Mouse (Mus musculus): Measurements from ENCODE around the gene Jarid2. TPM values are rescaled to one million over a fixed set of nuclear protein-coding genes. Genes with fewer than 3 reads are reported as not detected.

Jarid2 gene
- total RNA-seq, 1 experiment from 2014 or later = 52.8 TPM

DNA sequence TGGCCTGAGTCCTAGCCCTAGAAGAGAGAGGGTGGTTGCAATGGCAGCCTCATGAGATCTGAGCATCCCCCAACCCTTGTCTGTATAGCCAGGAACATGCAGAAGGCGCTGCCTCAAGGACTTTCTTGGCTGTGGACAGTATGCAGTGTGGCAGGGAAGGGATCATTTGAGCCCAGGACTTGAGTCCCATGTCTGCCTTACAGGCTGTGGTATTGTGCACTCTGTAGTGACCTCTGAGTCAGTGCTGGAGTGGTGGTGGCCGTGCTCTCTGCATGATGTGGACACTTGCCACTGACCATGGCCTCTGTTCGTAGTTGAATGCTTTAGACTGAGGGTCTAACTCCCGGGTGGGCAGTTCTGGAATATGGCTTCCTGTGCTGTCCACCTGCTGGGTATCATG lies 187.9 kb downstream of the Jarid2 start:
- no peak for ATAC-seq (replicated peaks in 1 of 2; ENCODE audit: insufficient read depth in 1 of 2, low FRiP score in 2 of 2, low TSS enrichment in 1 of 2, low read depth in 1 of 2, poor library complexity in 2 of 2, severe bottlenecking in 2 of 2)

DNA sequence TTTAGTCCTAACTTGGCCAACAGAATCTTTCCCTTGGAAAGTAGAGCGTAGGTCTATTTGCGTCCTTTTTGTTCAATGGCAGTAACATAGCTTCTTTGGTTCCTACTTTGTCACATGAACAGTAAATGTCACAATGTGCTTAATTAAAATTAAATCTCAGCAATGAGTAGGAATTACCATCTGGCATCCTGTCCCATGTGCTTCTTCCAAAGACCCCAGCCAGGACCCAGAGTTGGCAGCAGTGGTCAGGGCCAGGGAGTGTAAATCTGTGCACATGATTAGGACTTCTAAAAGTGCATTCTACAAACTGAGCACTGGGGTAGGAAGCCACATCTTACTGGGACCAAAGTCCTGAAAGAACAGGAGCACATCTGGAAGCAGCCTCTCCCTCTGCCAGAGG lies 189.0 kb downstream of the Jarid2 start:
- ATAC-seq (replicated peaks in 1 of 2; ENCODE audit: insufficient read depth in 1 of 2, low FRiP score in 2 of 2, low TSS enrichment in 1 of 2, low read depth in 1 of 2, poor library complexity in 2 of 2, severe bottlenecking in 2 of 2) = no peak

DNA sequence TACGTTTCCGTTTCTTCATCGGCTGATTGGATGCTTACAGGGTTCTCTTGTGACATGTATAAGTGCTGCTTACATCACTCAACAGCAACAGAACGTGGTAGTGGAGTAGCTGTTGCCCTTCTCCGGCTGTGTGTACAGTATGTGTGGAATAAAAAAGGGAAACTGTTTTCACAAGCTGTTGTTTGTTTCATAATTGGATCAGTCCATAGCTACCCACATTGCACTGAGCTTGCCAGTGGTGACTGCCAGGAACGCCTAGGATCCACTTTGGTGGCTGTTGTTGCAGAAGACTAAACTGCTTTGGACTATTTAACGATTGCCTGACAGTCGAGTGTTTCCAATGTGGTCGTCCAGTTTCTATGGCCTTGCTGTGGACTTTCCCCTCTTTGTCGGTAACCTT lies 191.8 kb downstream of the Jarid2 start:
- peak in 1 of 2 experiments; percentile 32; a peak in 1 of 4 replicates for ATAC-seq (replicated peaks in 1 of 2; ENCODE audit: insufficient read depth in 1 of 2, low FRiP score in 2 of 2, low TSS enrichment in 1 of 2, low read depth in 1 of 2, poor library complexity in 2 of 2, severe bottlenecking in 2 of 2)

DNA sequence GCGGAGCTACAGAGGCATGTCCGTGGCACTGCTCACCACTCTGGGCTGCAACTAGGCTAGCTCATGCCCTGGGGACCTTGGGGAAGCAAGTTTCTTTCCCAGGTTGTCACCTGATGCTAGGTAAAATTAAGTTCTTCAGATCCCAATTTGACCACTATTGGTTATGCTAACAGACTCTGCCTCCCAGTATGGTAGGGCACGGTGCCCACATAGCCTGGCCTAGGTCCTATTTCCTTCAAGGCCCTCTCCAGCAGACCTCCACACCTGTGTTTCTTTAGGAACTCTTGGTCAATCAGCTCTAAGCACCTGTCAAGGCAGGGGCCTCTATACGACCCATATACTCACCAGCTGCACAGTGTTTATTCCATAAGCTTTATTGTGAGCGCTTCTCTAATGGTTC lies 192.4 kb downstream of the Jarid2 start:
- no peak for ATAC-seq (replicated peaks in 1 of 2; ENCODE audit: insufficient read depth in 1 of 2, low FRiP score in 2 of 2, low TSS enrichment in 1 of 2, low read depth in 1 of 2, poor library complexity in 2 of 2, severe bottlenecking in 2 of 2)

DNA sequence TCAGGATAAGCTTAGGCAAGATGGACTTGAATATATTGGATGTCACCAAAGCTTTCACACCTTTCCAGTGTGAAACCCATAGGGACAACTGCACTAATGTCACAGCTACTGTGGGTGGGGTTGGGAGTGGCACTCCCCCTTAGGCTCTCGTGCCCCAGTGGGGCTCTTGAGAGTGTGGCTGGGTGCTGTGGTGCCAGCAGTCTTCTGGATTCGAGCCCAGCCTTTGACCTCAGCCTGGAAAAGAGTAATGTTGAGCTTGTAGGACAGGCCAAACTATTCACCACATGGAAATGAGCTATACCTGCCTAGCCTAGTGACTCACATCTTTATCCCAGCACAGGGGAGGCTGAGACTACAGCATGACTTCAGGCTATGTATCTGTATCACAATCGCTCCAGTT lies 194.8 kb downstream of the Jarid2 start:
- ATAC-seq (replicated peaks in 1 of 2; ENCODE audit: insufficient read depth in 1 of 2, low FRiP score in 2 of 2, low TSS enrichment in 1 of 2, low read depth in 1 of 2, poor library complexity in 2 of 2, severe bottlenecking in 2 of 2) = no peak

DNA sequence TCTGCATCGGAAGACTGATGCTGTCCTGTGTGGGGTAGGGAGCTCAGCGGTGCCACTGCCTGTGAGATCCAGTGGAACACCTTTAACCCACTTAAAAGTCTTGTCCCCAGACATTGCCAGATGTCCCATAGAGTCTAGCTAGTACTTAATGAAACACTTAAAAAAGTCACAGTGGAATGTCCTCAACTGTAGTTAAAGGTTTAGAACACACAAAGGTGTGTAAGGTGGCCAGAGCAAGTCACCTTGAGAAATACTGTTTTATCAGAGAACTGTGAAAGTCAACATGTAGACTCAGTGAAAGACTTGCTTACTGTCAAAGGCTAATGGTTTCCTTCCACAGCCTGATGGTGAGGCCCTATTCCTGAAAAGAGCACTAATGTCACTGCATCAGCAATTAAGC lies 195.9 kb downstream of the Jarid2 start:
- no peak for ATAC-seq (replicated peaks in 1 of 2; ENCODE audit: insufficient read depth in 1 of 2, low FRiP score in 2 of 2, low TSS enrichment in 1 of 2, low read depth in 1 of 2, poor library complexity in 2 of 2, severe bottlenecking in 2 of 2)

DNA sequence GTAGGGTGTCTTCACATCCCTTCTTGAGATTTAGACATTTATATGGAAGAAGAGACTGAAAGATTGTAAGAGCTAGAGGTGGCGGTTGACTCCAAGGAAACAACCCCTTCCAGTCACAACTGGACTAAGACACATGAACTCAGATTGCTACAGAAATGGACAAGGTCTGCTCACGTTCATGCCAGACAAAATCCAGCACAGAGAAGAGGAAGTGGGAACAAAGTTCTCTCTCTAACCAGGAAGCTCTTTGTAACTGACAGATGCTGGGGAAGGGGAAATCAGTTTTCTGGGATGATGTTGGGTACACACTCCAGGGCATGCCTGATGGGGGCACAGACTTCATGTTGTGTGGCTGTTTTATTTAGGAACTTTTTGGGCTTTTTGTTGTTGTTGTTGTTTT lies 197.0 kb downstream of the Jarid2 start:
- ATAC-seq (replicated peaks in 1 of 2; ENCODE audit: insufficient read depth in 1 of 2, low FRiP score in 2 of 2, low TSS enrichment in 1 of 2, low read depth in 1 of 2, poor library complexity in 2 of 2, severe bottlenecking in 2 of 2) = no peak; a peak in 1 of 4 replicates

DNA sequence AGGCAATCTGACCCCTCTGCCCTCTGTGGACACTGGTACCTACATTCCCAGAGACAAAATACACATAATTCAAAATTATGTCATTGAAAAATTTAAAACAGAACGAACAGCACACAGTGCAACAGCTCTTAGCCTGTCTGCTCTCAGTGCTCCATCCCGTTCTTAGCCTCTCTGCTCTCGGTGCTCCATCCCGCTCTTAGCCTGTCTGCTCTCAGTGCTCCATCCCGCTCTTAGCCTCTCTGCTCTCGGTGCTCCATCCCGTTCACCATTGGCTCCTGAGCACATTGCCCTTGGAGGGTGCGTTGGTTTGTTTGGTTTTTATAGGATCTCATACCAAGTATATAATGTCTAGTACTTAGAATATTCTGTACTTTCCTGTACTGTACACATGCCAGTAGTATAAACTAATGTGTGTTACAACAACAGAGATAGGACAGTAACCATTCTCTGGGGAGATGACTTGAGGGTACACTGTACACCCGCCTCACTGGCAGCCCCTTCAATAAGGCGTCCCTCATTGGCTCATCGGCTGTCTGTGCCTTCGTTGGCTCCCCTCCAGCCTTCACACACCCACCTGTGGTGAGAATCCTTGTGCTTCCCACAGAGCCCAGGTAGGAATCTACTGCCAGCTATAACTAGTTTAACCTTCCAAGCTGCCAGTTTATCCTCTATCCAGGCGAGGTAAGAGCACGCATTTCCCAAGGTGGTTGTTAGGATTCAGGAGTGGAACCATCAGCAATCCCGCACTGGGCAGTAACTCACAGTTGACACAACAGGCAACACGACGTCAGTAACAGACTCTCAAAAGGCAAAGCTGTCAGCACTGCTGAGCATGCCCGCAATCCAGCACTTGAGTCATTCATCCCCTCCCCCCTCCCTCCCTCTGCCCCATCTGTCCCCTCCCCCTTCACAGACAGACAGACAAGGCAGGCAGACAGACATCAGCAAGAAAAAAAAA lies 203.3 kb downstream of the Jarid2 start:
- no peak for ATAC-seq (replicated peaks in 1 of 2; ENCODE audit: insufficient read depth in 1 of 2, low FRiP score in 2 of 2, low TSS enrichment in 1 of 2, low read depth in 1 of 2, poor library complexity in 2 of 2, severe bottlenecking in 2 of 2)

DNA sequence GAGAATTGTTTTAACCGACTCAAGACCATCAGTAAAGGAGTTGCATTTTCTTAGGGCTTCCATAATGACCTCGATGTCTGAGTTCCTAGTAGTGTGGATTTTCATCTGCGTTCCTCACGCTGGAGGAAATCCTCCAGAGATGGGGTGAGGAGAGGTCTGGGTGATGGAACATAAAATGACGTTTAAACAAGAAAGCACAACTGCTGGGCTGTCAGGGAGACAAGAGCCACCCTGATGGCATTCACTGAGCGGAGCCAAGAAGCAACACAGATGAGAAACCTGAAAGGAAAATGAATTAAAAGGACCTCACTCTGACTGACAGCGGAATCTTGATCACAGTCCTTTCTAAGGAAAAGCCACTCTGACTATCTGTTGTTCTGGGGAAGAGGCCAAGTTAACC lies 204.3 kb downstream of the Jarid2 start:
- ATAC-seq (replicated peaks in 1 of 2; ENCODE audit: insufficient read depth in 1 of 2, low FRiP score in 2 of 2, low TSS enrichment in 1 of 2, low read depth in 1 of 2, poor library complexity in 2 of 2, severe bottlenecking in 2 of 2) = no peak

DNA sequence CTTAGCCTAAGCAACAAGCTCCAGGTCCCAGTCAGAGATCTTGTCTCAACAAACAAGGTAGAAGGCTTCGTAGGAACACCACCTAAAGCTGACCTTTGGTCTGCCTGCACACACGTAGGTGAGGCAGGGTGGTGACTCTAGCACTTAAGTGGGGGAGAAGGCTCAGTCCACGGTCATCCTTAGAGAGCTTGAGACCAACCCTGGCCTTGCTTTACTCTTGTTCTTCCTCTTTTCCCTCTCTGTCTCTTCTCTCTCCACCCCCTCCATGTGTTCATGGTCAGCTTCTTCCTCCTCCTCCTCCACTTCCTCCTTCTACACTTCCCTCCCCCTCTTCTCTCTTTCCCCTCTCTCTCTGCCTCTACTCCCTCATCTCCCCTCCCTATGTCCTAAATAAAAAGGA lies 208.4 kb downstream of the Jarid2 start:
- peak; percentile 77 to 87 for ATAC-seq (replicated peaks in 1 of 2; ENCODE audit: insufficient read depth in 1 of 2, low FRiP score in 2 of 2, low TSS enrichment in 1 of 2, low read depth in 1 of 2, poor library complexity in 2 of 2, severe bottlenecking in 2 of 2)

DNA sequence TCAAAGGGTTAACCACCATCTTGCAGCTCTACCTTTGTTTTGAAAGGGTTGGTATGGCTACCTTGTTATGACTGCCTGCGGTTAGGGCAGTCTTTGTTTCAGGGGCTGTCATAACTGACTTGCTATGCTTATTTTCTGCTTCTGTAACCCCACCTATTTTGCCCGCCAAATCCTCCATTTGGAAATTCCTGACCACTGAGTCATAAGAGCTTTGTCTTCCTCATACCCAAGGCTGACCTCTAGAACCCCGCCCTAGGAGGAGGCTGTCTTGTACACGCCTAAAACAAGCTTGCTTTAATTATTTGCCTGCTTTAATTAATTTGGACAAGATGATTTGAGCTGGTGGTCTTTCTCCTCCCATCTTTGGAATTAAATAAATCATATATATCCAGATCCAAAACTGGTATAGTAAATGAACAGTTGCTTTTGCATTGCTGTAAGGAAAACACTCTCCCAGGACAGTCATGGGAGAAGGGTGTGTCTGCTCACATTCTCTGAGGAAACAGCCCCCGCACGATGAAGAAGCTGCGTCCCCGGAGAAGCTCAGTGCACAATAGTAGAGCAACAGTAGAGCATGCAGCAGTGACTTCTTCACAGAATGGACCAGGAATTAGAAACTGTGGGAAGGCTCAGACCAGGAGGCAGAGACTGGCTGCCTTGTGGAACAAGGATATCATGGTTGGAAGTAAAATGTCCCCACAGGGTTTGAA lies 210.2 kb downstream of the Jarid2 start:
- no peak for ATAC-seq (replicated peaks in 1 of 2; ENCODE audit: insufficient read depth in 1 of 2, low FRiP score in 2 of 2, low TSS enrichment in 1 of 2, low read depth in 1 of 2, poor library complexity in 2 of 2, severe bottlenecking in 2 of 2)

DNA sequence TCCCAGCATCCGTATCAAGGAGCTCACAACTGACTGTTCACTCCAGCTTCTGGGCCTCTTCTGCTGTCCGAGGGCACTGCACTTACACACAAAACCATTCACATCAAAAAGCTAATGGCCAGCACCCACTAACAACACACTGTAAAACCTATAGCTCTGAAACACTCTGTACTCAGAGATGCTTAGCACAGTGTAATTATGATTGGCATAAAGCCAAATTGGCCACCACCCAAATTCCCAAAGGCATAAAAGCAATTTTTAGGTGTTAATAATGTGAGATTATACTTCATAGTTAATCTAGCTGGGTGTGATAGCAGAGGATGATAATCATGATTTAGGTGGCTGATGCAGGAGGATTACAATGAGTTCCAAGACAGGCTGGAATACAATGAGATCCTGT lies 214.3 kb downstream of the Jarid2 start:
- no peak for ATAC-seq (replicated peaks in 1 of 2; ENCODE audit: insufficient read depth in 1 of 2, low FRiP score in 2 of 2, low TSS enrichment in 1 of 2, low read depth in 1 of 2, poor library complexity in 2 of 2, severe bottlenecking in 2 of 2)

DNA sequence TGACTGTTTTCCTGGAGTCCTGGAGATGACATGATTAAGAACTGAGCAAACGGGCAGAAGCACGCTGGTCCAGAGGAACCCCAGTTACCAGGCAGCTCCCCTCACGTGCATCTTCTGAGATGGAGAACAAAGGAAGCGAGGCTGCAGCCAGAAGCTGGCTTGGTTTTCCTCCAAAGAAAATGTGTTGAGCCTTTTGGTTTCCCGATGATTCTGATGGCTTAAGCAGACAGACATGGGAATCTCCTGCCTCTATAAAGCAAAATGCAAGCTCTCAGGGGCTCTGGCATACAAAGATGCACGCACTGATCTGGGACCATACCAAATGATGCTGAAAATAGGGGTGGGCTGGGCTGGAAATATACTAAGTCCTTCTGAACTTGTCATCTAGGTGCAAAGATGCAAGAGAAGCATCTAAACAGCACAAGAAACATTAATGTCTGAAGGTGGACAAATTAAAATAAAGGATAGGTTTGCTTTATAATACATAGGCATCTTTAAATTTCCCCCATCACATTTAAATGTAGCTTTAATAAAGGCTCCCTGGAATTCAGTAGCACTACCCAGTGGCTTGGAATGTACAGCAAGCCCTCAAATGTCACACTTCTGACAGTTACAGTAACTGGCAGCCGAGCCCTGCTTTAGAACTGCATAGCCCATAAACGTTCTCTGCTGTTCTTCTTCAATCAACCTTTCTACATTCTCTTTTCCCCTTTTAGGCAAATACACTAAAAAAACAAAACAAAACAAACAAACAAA lies 217.8 kb downstream of the Jarid2 start:
- no peak for ATAC-seq (replicated peaks in 1 of 2; ENCODE audit: insufficient read depth in 1 of 2, low FRiP score in 2 of 2, low TSS enrichment in 1 of 2, low read depth in 1 of 2, poor library complexity in 2 of 2, severe bottlenecking in 2 of 2)

DNA sequence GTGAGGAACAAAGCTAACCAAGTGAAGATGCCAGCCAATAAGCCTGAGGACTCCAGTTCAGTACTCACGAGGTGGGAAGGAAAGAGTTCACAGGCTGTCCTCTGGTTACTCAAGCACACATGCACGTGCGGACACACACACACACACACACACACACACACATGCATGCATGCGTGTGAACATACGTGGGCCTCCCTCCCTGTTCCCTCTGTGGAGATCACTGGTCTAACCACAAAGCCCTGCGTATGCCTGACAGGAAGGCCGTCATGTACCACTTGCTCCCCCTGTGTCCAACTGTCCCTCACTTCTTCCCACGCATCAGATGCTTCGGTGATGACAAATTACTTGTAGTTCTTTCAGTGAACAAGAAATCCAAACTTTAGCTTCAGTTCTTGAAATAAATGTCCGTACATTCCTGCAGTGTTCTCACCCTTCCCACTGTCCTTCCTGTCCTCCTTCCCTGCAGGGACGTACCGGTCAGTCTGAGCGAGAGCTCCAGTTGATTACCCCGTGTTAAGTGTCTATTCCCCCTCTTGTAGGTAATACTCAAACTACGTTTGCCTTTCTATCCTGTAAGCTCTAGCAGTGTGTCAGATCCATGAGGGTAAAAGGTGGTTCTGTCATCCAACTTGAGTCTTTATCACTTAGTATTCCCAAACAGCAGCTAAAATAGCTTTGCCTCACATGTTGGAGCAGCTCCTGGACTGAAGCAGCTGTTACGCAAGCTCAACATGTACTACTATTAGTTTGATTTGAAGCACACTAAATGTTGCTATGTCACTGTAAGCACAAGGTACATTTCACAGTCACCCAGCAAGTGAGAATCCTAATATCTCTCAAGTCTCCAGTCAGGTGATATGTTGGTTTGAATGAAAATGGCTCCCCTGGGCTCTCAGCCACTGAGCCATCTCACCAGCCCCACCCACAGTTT lies 219.3 kb downstream of the Jarid2 start:
- ATAC-seq (replicated peaks in 1 of 2; ENCODE audit: insufficient read depth in 1 of 2, low FRiP score in 2 of 2, low TSS enrichment in 1 of 2, low read depth in 1 of 2, poor library complexity in 2 of 2, severe bottlenecking in 2 of 2) = no peak

DNA sequence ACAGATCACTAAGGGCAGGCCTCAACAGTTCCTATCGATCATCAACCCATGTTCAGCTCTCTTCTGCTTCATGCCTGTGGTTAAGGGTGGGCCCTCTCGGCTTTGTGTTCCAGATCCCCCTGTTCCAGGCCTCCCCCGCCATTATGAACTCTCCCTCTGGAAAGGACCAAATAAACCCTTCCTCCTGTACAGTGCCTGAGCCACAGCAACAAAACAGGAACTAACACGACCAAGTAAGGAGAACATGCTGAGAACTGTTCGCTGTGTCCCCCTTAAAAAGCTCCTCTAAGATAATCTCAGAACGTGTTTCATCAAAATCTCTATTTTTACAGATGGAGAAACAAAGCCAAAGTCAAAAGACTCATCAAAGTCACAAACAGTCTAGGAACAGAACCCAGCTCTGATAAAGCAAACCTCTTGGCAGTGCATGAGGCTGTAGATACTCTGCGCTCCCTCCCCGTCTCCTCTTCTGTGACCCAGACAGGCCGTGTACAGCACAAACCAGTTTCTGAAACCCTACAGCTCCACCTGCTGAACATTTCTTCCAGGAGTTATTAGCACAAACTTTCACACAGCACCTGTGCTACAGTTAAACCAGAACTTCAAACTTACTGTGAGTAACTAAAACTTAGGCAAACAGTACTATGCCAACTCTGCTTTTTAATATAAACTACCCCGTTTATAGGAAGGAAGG lies 223.3 kb downstream of the Jarid2 start:
- ATAC-seq (replicated peaks in 1 of 2; ENCODE audit: insufficient read depth in 1 of 2, low FRiP score in 2 of 2, low TSS enrichment in 1 of 2, low read depth in 1 of 2, poor library complexity in 2 of 2, severe bottlenecking in 2 of 2) = peak; percentile 60 to 76

DNA sequence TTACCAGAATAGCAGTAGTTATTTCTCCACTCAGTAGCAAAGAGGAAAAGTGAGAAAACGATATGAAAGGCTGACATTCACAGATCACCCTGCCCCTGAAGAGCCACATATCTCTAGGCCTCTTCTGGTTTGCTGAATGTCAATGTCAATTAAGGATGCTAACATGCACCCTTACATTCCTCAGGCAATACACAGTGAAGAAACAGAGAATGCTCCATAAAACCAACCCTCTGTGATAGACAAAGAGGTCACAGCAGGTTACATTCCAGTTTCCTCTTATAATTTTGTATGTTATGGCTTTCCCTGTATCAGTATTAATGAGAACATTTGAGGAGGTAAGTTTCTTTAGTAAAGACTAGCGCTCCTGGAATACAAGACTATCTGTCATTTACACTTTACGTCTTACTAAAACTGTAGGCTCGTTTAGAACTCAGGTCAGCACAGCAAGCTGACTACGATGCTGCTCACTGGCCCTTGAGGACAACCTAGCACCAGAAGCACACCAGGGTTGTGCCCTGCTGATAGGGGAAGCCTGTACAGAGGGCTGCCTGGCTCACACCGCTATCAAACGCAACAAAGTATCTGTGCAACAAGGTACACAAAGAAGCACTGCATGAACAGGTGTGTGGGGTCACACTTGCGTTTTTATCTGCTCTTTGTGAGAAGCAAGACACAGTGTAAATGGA lies 224.4 kb downstream of the Jarid2 start:
- no peak for ATAC-seq (replicated peaks in 1 of 2; ENCODE audit: insufficient read depth in 1 of 2, low FRiP score in 2 of 2, low TSS enrichment in 1 of 2, low read depth in 1 of 2, poor library complexity in 2 of 2, severe bottlenecking in 2 of 2)
